Mouse (Mus musculus): ENCODE results near the gene Paqr8.

Gene Paqr8

DNA sequence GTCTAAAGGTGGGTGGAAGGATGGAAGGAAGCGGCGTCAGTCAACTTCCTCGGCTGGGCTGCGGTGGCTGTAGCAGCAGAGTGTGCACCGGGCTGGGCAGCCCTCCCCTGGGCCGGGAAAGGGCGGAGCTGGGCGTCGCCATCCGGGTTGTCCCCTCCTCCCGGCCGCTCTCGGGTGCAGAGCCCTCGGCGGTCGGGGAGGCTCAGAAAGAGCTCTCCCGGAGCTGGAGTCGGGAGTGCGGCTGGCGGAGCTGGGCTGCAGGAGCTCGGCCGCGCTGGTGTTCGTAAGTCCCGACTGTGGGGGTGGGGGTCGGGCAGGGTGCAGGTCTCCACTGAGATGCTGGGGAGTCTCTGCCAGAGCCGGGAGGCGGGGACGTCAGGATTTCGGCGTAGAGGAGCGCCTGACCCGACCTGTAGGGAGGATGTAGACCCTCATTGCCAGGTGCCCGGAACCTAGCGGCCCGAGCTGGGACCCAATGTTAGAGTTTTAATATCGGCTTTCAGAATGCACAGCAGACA lies at the start of gene Paqr8:
Paqr8 (plus strand) TSS at position 203 of the 518 bp plus-strand sequence.
- peak; percentile 9 for DNase-seq (ENCODE audit: extremely low read depth, insufficient read length, low spot score)

DNA sequence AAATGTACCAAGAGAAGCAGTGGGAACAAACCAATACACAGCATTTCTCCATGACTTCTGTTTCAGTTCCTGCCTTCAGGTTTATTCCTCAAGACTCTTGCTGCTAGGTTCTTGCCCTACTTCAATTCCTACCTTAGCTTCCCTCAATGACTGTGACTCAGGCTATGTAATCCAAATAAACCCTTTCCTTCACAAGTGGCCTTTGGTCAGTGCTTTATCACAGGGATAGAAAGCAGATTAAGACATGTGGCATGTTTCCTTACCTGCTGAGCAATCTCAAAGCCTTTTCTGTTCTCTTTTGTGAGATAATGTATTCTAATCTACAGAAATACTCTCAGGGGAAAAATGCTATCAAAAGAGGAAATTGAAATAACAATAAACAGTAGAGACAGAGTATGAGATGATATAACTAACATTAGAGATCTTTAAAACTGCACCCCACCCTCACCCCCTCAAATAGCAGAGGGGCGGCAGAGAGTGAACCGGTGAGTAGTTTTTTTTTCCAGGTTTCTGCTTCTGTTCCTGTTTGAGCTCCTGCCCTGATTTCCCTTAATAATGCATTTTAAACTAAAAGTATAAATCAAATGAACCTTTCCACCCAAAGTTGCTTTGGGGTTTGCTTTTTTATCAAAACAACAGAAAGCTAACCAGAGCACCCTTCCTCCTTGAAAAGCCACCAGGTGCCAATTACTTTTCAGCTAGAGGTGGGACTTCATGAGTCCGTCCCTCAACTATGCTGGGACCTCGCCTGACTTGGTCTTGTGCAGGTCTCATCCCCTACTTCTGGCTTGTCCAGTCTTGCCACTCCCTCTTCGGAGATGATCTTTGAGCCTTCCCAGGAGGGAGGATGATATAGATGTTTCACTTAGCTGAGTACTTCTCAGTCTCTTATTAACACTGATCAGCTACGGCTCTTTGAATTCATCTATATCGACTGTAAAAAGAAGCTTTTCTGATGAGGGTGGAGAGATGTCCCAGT lies 33.2 kb upstream of the Paqr8 start:
- DNase-seq (ENCODE audit: extremely low read depth, insufficient read length, low spot score) = no peak

DNA sequence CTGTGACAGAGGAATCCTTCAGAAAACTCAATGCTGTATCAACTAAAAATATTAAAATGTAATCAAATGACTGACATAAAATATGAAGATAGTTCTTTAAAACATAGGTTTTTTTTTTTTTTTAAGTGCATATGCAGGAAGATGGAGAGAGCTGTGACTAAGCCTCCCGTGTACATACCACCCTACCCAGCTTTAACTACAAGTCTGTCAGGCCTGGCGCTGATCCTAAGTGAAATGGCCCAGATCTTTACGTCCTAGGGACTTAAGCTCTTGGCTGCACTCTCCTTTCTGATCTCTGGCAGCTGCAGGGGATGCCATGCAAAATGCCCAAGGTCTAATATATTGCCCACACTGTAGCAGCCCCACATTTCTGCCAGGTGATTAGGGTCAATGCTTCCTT lies 29.6 kb upstream of the Paqr8 start:
- DNase-seq (ENCODE audit: extremely low read depth, insufficient read length, low spot score) = no peak

DNA sequence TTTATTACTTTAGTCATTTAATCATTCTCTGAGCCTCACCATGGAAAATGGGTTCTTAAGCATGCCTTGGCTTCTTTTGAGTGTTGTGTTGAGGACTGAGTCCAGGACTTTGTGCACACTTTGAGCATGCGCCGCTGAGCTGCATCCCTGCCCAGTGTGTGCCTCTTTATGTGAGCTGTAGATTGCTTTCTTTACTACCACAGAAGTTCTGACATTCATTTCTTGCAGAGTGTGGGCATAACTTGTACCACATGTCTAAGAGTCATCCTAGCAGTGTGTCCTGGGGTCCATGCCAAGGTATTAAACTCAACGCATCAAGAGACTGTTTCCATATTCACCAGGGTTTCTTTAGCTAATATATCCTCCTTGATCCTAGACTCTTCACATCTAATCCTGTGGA lies 28.5 kb upstream of the Paqr8 start:
- DNase-seq (ENCODE audit: extremely low read depth, insufficient read length, low spot score) = no peak

DNA sequence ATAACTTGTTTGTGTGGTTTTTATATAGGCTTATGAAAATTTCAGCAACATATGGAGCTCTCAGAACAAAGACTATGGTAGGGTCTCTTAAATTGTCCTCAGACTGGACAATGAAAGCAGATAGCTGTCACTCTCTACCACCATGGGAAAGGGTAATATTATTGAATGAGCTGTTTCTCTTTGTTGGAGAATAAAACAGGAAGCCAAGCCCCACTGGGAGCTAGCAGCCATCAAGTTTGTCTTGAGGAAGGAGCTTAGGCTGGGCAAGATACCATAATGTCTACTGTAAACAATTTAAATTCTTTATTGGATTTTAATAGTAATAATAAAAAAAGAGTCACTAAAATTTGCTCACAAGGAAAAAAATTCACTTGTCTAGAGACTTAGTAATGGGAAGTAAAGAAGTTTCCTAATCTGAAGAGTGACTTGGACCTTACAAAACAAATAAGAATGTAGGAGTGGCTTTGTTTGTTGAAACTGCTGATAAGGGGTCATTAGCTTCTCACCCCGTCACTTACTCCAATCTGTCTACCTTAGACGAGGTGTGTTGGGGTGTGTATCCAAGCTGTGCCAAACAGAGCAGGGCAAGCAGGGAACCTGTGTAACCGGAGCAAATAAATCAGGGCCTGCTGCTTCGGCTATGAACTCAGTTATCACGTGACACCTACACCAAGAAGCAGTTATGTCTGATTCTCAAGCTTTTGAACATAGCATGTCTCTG lies 26.8 kb upstream of the Paqr8 start:
- no peak for DNase-seq (ENCODE audit: extremely low read depth, insufficient read length, low spot score)

DNA sequence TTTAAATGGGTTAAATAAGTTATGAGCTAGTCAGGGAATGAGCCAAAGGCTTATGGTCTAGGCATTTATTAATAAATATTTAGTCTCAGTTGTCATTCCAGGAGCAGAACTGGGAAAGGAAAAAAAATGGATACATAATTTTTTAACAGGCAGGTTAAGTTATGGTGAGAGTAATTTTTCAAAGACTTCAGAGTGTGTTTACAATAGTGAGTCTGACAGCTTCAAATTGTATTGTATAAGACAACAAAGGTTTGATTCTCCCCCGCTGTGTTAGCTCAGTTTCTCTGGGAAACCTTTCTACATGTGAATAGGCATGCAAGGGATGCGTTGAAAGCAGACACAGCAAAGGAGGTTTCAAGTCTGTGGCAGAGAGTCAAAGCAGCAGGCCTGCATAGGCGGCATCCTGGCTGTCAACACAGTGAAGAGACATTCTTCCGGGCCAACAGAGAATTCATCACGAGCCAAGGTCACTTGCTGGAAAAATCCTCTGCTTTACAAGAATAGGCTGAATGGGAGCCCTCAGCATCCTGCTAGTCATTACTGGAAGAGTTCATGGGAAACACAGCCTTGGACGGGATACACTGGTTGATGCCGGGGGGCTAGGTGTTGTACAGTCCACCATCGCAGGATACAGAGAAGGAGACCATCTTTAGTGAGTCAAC lies 23.0 kb upstream of the Paqr8 start:
- DNase-seq (ENCODE audit: extremely low read depth, insufficient read length, low spot score) = no peak

DNA sequence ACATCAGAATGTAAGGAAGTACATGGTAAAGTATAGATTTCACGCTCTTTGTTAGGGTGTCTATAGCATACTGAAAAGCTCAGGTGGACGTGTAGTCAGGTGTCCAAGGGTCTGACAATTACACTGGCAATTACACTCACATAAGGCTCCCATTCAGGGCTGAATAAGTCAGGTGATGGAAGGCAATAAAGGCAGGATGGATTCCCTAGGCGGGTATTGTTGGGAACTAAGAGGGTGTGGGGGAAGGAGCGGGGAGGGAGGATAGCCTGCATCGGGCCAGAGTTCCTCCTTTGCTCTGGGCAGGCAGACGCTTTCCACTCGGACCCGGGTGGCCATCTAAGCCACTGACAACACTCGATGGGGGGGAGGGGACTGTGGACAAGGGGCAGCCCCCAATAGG lies 22.4 kb upstream of the Paqr8 start:
- DNase-seq (ENCODE audit: extremely low read depth, insufficient read length, low spot score) = no peak

DNA sequence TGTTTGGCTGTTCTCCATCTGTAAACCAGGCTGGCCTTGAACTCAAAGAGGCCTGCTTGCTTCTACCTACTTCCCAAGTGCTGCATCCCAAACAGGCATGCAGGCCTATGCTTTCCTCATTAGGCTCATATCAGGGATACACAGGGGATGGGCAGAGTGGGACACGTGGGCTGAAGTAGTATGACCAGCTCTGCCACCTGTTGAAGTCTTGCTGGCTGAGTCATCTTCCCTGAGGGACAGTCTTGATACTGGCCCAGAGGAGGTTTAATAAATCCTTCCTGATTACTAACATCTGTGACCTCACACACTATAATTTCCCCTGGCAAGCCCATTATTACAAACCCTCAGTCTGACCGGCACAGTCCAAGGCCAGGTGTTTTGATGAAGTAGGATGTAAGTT lies 19.5 kb upstream of the Paqr8 start:
- no peak for DNase-seq (ENCODE audit: extremely low read depth, insufficient read length, low spot score)

DNA sequence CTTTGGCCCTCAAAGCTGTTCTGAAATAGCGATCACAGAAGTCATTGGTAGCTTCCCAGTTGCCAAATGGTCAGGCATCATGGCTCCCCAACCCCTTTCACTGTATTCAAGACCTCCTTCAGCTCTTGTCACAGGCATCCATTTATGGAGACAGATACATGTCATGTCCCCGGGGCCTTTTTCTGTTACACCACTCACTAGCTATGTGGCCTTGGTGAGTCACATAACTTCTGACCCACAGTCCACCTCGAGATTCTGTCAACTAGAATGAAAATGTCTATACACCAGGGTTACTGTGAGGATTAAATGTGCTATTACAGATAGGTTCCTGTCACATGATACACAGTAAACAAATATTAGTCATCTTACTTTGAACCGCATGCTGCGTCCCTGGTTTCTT lies 17.9 kb upstream of the Paqr8 start:
- DNase-seq (ENCODE audit: extremely low read depth, insufficient read length, low spot score) = no peak

DNA sequence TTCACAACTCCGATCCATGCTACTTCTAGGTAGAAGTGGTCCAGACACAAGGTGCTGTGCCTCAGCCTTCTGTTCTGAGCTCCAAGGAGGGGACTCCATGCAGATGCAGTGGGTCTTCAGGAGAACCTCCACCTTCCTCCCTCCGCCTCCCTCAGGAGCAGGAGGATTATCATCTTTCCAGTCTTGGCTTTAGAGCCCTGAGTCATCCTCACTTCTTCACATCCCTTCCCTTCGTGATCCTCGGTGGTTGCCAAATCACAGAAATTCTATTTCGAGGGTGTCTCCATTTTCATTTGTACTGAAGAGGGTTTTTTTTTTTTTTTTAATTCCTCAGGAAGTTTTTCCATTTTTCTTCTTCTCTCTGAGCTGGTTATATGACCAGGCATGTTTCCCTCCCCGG lies 16.3 kb upstream of the Paqr8 start:
- no peak for DNase-seq (ENCODE audit: extremely low read depth, insufficient read length, low spot score)

DNA sequence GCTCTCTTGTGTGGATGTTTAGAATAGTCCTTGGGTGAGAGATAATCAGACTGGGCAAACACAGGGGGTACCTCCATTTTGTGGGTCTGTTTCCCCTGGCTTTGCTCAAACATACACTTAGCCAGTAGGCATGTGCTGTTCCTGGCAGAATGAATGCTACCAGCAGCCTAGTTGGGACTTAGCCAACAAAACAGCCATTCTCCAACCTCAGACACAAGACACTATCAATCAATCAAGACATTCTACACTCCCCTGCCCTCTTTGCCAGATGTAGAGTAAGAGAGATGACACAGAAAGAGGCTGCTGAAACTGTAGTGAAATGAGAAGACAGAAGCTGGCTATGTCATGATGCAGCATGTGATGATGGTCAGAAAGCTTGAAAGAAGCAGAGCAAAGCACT lies 13.1 kb upstream of the Paqr8 start:
- DNase-seq (ENCODE audit: extremely low read depth, insufficient read length, low spot score) = no peak

DNA sequence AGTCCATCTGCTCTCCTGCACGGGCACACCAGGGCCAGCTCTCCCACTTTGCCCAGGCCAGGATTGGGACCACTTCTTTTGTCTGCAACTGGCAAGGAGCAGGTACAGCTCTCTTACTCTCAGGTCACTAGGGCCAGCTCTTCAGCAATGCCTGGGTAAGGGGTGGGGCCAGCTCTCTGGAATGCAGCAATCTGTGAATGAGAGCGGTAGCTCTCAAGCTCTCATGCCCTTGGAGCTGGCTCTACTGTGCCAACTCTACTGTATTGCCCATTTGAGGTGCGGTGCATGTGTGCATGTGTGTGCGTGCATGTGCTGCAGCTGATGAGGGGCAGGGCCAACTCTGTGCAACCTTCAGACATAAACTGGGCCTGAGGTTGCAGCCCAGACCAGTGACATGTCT lies 11.0 kb upstream of the Paqr8 start:
- no peak for DNase-seq (ENCODE audit: extremely low read depth, insufficient read length, low spot score)

DNA sequence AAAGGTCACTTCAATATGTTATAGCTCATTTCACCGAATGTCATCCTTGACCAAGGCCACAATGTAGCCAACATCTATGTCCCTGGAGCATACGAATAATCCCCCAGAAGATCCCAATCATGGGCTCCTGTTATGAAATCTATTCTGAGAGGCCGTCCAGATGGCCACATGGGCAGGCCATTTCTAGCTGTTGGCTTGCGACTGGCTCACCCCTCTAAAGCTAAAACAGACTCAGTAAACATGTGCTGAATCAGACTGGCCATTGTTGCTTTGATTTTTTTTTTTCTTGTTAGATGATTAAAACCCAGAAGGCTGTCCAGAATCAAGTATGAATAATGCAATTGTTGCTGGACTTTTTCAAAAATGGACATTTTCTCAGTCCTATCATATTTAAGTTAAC lies 7.3 kb upstream of the Paqr8 start:
- no peak for DNase-seq (ENCODE audit: extremely low read depth, insufficient read length, low spot score)

DNA sequence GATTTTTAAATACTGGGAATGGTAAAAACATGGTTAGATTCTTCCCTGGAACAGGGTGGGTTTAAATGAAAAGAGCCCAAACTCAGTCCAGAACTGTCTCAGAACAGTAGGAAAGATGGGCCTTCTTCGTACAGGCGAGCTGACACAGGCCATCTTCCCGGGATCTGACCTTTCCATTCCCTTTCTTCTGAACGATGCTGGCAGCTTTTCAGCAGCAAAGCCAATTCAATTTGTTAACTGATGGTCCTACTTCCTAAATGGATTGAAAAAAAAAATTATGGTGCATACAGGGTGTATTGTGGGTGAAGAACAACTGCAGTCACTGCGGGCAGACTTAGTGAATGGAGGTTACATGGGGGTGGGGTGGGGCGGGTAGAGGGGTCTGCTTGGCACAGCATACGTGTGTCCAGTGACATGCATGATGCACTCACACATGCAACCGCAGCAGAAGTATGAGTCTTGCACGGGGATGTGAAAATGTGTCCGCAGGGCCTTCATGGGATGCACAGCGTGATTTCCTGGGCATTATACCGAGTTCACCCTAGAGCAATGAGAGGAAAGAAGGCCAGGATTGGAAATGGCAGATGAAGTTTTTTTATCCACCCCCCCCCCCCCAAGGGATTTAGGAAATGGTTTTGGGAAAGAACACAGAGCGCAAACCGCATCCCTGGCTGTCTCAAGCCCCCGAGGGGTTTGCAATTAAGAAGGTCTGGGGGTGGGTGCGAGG lies 566 bp upstream of the Paqr8 start:
- no peak for DNase-seq (ENCODE audit: extremely low read depth, insufficient read length, low spot score)

DNA sequence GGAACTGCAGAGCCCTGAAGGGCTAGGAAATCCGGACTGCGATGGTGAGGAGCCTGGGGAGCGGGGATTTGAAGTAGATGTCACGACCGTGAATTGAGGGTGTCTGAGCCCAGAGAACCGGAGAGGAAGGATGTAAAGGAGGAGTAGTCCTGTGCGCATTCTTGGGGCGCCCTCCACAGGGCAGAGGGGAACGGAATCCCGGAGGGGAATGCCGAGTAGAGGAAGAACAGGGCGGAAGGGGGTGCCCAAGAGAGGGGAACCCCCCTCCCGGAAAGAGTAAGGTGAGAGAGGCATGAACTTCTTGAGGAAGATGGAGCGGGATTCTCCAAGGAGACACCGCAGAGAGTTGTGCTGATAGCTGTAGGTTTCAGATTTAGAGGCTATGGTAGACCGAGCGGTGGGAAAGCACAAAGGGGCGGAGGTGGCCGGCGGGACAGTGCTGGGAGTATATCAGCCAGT lies 564 bp downstream of the Paqr8 start:
- DNase-seq (ENCODE audit: extremely low read depth, insufficient read length, low spot score) = peak; percentile 3

DNA sequence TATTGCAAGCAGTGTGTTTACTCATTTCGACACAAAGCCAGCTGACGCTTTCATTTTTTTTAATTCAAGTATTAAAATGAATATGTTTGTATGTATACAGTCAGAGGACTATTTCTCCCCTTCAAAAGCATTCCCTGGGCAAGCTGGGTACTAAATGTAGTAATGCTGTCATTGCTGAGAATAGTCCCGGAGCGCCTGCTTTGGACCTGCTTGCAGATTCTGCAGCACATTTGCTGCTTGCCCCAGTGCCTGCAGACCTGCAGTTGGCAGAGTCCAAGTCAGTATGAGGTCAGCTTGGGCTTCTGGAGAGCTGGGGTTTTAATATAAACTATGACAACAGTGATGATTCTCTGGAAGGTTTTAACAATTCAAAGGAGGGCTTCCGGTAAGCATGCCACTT lies 2.7 kb downstream of the Paqr8 start:
- DNase-seq (ENCODE audit: extremely low read depth, insufficient read length, low spot score) = no peak

DNA sequence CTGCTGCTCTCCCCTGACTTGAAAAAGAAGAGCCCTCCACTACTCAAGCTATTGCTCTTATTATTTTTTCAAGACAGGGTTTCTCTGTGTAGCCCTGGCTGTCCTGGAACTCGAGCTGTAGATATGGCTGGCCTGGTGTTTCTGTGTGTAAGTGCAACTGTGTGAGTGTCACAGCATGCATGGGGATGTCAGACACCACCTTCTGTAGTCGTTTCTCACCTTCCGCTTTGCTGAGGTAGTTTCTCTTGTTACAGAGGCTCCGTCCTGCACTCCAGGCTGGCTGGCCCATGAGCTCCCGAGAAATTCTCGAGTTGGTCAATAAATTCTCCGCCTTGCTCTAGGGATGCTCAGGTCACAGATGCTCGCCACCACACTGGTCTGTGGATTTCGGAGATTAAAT lies 8.0 kb downstream of the Paqr8 start:
- no peak for DNase-seq (ENCODE audit: extremely low read depth, insufficient read length, low spot score)

DNA sequence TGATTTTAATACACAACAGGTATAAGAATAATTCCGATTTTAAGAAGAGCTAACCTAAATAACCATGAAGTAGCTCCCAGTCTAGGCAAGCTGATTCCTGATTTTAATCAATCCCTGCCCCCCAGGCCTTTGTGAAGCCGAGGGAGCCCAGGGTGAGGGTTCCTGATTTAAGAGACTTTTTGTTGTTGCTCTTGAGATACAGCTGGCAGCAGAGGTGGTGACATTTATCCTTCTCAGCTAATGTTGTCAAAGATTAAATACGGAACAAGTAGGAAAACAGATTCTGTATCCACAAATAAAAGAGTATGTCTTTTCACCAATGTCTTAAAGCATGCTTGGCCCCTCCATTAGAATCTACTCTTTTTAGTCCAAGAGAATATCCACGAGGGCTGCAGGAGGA lies 9.9 kb downstream of the Paqr8 start:
- no peak for DNase-seq (ENCODE audit: extremely low read depth, insufficient read length, low spot score)

DNA sequence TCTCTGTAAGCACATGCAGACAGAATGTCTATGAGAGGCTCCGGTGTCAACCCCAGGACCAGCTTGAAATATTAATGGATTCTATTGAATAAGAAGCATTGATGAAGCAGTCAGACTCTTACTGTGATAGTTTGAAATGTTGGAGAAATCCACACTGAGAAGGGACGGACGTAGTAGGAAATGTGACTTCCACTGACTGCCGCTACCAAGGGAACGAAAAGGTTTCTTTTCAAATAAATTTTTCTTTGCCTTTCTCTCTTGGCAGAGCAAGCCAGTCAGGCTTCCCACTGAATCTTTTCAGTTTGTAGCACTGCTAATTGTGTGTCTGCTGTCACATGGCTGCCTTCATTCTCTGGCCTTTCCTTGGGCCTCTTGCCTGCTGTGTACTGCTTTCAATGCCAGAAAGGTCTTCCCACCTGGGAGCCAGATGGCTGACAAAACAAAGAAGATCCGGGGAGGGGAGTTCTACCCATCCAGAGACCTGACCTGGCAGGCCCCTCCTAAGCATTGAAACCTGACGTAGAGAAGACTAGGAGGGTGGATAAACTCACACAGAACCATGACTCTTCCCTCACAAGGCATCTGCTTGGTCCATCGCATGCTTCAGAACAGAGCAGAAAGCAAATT lies 15.2 kb downstream of the Paqr8 start:
- DNase-seq (ENCODE audit: extremely low read depth, insufficient read length, low spot score) = no peak

DNA sequence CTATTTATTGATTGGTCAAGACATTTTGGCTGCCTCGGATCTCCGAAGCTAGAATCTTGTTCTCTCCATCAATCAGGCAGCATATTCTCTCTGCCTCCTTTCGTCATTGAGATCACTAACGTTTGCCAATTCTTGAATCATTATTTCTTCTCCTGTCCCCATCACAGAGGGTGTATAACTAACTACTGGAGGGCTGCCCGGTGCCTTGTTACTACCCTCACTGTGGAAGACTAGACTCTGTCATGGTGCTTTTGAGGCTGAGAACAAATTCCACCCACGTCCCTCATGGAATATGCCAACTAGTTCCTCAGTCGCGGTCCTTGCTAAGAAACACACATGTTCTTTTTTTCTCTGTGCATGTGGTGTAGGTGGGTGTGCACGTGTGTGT lies 15.7 kb downstream of the Paqr8 start:
- no peak for DNase-seq (ENCODE audit: extremely low read depth, insufficient read length, low spot score)

Measured in 3134 (cell line).